Mouse (Mus musculus): ENCODE data around the gene Golga1. TPM values are rescaled to one million over a fixed set of nuclear protein-coding genes. Genes with fewer than 3 reads are reported as not detected.

Gene Golga1
- total RNA-seq (2023): 10 to 100 TPM; 20.9 to 23.8 TPM

DNA sequence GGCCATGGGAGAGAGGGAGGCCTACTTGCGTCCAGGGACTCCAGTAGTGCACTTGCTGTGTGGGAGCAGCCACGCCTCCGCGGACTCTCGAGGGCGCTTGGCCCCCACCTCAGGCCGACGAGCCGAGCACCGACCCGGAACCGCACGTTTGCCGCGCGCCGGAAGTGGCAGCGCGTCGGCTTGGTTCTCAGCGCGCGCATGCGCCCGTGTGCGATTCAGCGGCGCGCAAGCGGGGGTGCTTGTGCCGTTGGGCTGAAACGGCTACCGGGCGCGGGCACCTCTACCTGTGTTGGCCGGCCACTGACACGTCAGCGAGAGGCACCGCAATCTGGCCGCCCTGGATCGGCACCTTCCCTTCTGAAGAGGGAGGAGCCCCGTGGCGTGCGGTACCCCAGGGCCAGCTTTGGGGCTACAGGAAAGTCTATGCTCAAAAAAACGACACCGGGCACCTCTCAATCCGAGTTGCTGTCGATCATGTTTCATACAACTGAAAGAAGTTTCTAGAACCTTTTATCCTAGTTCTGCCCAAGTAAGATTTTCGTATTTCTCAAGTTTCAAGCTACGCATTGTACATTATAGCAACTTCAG, at the start of gene Golga1:
Golga1 (minus strand) TSS at position 142 of the 588 bp plus-strand sequence.

GRCm38 (mm10) chr2:39005574-39006079, 59.7 kb downstream of the Golga1 start, which contains the start of gene Rpl35:
Gene Rpl35 (minus strand): TSS chr2:39005624.

GRCm38 (mm10) chr2:39004880-39005435, 60.4 kb downstream of the Golga1 start, which contains the start of gene Arpc5l:
Gene Arpc5l (plus strand): TSS chr2:39005348.

DNA sequence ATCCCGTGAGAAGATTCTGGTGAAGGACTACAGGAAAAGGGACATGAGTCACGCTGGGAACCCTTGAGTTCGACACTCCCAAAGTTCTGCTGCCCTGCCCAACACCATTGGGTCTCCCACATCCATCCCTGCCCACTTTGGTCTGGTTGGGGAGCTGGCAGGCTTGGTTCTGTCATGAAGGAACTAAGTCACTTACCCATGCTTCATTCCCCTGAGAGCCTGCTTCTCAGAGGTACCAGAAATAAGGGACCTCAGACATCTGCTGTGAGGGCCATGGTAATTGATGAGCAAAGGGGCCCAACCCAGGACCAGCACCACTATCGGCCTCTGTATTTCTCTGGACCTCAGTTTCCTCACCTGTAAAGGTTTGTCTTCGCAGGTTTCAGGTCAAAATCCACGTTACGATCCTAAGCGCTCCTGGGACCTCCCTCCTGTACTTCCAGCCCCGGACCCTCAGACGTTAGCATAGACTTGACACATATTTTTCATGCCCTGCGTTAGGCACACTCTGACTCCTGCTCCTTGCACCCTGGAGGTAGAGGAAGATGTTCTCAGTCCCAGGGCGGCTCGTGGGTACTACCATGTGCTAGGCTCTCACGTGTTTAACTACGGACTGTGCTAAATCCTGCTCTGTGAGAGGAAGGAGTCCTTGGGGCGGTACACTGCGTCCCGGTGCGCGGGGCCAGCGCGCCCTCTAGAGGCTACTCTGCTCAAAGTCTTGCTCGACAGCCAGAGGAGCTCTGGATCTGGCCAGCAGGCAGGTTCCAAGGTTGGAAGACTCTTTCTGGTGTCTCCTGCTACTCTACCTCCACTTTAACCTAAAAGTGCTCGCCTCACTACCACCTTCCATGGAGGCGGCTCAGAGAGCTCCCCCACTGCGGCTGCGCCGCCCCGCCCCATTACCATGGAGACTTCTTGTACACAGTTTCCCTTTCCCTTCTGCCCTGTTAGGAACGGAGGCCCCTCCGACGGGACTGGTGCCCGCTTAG, 67.7 kb downstream of the Golga1 start, which contains the start of gene Wdr38:
Wdr38 (plus strand) TSS at position 91 of the 989 bp plus-strand sequence.

Other genes starting within 250 kb of the Golga1 start
- gene Nr6a1, start 137.9 kb downstream of the Golga1 start, total RNA-seq (2023): 1 to 10 TPM; 2.4 to 2.6 TPM
- gene Olfml2a, start 133.6 kb downstream of the Golga1 start, total RNA-seq (2023): under 1 TPM in 1 of 2 experiments, not detected in 1; 0.15 TPM
- under 1 TPM in 1 of 2 experiments, not detected in 1; 0.18 TPM for gene Wdr38, start 68.1 kb downstream of the Golga1 start, total RNA-seq (2023)
- gene Arpc5l, start 60.2 kb downstream of the Golga1 start, total RNA-seq (2023): 10 to 100 TPM; 38.0 to 41.4 TPM
- 100 to 1,000 TPM; 470 to 495 TPM for gene Rpl35, start 59.9 kb downstream of the Golga1 start, total RNA-seq (2023)
- gene Scai, start 125.2 kb upstream of the Golga1 start, total RNA-seq (2023): 10 to 100 TPM; 13.2 to 13.7 TPM
- 10 to 100 TPM; 56.9 to 74.1 TPM for gene Ppp6c, start 160.9 kb upstream of the Golga1 start, total RNA-seq (2023)